Mouse (Mus musculus): ENCODE measurements around the gene Ildr1. TPM values are rescaled to one million over a fixed set of nuclear protein-coding genes. Genes with fewer than 3 reads are reported as not detected.

Ildr1 gene
- 2.0 to 2.3 TPM in 2 of 3 replicates, not detected in the other for total RNA-seq (2017)

DNA sequence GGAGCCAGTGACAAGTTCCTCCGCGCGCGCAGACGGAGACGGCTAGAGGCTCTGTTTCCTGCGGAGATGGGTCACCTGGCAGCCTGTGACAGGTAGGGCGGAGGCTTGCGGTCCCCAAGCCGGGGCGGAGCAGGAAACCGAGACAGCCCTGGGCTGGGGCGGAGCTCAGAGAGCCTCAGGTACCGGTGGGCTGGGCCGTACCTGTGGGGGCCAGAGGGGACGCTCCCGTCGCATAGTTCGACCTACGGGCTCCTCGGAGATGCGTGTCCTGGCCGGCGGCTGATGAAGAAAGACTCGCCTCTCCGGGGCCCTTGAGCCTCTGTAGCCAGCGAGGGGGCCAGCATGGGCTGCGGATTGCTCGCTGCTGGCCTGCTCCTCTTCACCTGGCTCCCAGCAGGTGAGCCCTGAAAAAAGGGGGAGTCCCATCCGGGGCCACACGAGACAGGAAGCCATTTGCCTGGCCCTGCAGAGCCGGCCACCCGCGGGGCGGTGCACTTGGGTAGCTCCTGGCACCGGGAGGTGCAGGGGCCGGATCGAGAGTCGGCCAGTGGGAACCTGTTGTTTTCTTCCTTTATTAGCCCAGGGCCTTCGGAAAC is at the start of gene Ildr1:
Gene Ildr1, plus strand, starts transcription at position 161 of the 596 bp plus-strand sequence.
- ATAC-seq (replicated peaks; ENCODE audit: insufficient number of reproducible peaks, low FRiP score, low TSS enrichment, poor library complexity, severe bottlenecking) = peak; percentile 40; the same call in 1 of the 2 replicates

DNA sequence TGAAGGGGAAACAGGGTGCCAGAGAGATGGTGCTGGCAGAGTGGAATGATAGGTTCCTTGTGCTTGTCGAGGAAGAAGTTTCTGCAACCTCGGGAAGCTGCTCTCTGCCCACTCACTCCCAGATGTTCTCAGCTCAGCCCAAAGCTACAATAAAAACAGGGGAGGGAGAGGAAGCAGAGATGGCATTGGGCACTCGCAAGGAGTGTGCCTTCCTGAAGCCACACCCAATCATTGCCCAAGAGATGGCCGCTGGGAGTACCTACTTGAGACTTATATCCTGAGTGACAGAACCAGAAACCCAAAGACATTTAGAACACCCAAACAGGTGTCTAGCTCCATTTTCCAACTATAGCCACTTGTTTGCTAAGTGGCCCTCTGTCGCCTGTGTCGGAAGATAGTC is 48.7 kb upstream of the Ildr1 start:
- ATAC-seq (replicated peaks; ENCODE audit: insufficient number of reproducible peaks, low FRiP score, low TSS enrichment, poor library complexity, severe bottlenecking) = peak; percentile 42

DNA sequence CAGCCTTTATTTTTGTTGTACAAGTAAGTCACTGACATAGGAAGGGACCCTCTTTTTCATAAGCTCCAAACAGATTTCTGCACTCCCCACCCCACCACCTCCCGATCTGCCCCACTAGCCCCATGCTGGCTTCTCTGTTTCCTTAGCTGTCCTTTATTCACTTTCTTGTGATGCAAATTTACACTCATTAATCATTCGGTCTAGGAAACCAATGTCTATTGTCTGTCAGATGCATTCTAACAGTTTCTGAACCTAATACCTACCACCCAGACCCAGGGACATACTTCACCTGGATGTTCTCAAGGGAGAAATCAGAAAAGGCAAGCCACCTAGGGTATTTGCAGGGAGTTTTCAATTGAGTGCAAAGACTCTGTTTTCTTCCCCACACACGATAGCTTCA is 44.5 kb upstream of the Ildr1 start:
- no peak for ATAC-seq (replicated peaks; ENCODE audit: insufficient number of reproducible peaks, low FRiP score, low TSS enrichment, poor library complexity, severe bottlenecking)

DNA sequence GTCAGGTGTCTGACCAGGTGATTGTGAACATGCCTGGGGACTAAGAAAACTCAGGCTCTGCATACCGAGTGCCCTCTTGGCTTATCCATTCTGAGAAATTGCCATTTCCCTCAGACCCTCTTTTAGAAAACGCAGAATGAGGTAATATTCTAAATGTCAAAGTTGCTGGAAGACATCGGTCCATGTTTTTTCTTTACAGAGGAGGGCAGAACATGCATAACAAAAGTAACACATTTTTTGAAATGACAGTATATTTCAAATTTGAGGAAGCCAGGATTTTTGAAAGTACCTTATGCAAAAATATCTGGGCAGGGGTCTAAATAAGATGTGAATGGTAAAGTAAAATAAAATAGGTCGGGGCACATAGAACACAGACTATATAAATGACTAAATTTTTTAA is 43.3 kb upstream of the Ildr1 start:
- ATAC-seq (replicated peaks; ENCODE audit: insufficient number of reproducible peaks, low FRiP score, low TSS enrichment, poor library complexity, severe bottlenecking) = no peak

DNA sequence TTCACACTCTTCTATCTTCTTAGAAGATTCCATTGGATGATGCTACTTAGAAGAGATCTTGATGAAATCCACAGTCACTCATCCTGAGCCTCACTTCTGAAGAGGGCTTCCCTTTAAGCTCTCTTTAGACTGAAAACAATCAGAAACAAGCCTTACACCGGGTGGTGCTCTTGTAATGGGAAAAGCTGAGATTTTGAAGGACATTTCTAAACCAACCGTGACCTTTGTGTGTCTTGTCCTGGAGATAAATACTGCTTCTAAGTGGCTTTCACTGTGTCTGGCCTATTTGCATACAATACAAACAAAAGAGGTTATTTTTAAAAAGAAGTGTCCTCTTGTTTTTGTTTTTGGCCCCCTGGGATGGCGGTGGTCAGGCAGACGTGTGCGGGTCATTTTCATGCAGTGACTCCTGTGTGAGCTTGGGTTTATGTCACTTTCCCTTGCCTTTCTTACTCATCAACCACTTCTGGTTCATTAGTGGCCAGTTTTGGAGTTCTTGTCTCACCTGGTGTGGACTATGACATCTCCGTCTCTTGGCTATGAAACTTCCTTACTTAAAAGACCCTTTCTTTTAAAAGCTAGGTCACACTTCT is 42.5 kb upstream of the Ildr1 start:
- no peak for ATAC-seq (replicated peaks; ENCODE audit: insufficient number of reproducible peaks, low FRiP score, low TSS enrichment, poor library complexity, severe bottlenecking)

DNA sequence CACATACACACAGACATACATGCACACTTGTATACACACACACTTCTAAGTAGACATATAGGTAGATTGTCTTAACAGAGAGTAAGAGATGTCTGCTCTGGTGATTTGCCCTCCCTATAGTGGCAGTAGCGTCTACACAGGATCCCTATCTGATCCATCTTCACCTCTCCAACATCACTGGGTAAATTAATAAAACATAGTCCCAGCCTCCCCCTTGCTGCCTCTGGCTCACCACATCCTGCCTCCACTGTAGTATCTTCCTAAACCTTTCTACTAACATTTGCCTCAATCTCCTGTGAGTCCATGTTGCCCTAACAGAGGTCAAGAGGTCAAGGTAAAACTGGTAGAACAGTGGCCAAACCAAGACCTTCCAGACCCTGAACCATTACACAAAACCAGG is 38.6 kb upstream of the Ildr1 start:
- no peak for ATAC-seq (replicated peaks; ENCODE audit: insufficient number of reproducible peaks, low FRiP score, low TSS enrichment, poor library complexity, severe bottlenecking)

DNA sequence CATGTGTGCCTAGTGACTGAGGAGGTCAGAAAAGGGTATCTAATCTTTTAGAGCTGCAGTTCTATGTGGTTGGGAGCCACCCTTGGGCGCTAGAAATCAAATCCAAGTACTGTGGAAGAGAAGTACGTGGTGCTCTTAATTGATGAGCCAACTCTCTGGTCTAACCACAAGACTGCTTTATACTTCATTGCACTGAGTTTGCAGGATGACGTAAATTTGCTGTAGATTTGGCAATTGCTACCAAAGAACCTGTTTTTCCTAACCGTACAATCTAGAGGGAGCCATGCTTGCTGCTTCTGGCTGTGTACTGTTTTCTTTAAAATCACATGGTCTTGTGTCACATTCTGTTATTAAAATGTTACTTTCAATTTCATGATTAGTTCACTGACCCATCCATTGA is 37.9 kb upstream of the Ildr1 start:
- ATAC-seq (replicated peaks; ENCODE audit: insufficient number of reproducible peaks, low FRiP score, low TSS enrichment, poor library complexity, severe bottlenecking) = peak; percentile 94

DNA sequence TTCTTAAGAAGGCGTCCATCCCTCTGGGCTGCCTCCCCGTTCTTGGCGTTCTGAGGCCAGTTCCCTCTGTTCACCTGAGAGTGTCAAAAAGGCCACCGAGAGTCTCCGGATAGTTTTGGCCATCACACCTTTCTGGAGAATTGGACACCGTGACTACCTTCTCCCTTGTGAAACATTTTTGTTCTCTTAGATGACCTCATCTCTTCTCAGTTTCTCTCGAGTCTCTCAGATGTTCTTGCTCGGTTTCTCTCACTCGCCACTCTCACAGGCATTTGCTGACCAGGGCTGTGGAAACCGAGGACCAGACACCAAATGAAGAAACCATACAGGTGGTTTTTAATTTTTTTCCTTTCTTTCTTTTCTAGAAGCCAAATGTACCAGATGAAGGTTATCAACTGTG is 32.4 kb upstream of the Ildr1 start:
- ATAC-seq (replicated peaks; ENCODE audit: insufficient number of reproducible peaks, low FRiP score, low TSS enrichment, poor library complexity, severe bottlenecking) = no peak

DNA sequence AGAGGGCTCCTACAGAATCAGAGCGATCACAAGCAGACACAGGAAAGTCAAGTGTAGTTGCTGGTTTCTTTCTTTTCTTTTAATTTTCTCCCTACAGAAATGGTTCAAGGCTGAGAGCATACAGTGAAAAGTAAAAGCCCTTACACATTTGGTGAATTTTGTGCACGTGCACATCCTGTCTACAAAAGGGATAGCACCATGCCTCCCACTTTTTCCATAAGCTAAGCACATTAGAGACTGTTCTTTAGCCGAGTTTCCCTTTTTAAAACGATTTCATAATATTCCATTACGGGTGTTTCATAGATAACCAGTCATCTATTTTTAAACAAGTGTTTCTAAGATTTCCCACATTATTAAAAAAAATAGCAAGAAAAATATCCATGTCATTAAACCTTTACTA is 30.3 kb upstream of the Ildr1 start:
- no peak for ATAC-seq (replicated peaks; ENCODE audit: insufficient number of reproducible peaks, low FRiP score, low TSS enrichment, poor library complexity, severe bottlenecking)

DNA sequence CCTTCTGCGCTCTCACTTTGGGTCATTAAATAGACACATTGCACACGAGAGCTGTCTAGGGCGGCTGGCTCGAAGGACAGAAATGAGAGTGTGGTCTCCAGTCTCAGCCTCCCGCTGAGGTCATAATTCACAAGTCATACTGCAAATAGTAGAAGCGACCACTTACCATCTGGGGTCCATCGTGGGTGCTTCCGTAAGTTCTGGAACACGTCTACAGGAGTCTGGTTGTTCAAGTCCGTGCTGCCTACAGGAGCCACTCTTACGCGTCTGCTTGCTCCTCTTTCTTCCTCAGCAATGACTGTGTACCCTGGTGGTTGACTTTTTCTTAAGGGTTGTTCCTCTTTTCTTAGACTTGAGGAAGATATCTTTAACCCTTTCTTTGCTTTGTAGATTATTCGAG is 28.0 kb upstream of the Ildr1 start, which contains the start of gene Cd86:
Gene Cd86, minus strand, starts transcription at position 300 of the 400 bp plus-strand sequence.
- ATAC-seq (replicated peaks; ENCODE audit: insufficient number of reproducible peaks, low FRiP score, low TSS enrichment, poor library complexity, severe bottlenecking) = peak; percentile 90

DNA sequence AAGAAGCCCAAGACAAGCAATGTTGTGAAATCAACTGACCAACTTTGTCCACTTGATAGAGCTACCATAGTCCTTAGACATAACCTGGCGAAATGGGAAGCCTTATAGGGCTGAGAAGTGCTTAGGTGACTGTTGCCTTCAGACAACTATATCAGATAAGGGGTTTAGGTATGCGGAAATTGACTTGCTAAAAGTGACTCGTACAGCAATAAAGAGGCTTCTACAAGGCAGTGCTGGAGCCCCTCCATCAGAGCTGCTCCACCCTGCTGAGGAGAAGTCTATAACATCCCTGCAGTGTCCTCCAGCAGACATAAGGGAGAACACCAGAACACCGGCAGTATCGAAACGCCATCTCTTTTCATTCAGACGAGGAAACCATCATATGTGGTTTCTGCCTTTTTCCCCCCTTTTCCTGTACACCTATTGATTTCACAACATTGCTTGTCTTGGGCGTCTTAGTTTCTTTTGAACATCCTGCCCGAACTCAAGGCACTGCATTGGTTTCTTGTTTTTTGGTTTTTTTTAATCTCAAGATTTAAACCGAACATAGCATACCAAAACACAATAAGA is 27.2 kb upstream of the Ildr1 start:
- ATAC-seq (replicated peaks; ENCODE audit: insufficient number of reproducible peaks, low FRiP score, low TSS enrichment, poor library complexity, severe bottlenecking) = no peak

DNA sequence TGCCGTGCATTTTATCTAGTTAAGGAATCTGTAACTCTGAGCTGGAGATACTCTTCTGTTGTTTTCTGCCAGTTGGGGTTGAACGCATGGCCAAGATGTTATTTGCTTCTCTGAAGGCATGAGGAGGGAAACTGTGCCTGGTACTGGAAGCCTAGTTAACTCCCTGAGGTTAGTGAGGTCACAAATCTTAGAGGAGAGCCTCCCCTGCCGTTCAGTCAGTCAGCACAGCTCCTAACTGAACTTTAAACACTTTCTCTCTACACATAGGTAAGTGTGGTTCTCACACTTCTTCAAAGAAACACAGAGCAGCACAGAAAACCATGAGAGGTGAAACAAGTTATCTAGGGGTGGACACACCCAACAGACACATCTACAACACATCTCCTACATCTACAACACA is 23.2 kb upstream of the Ildr1 start:
- no peak for ATAC-seq (replicated peaks; ENCODE audit: insufficient number of reproducible peaks, low FRiP score, low TSS enrichment, poor library complexity, severe bottlenecking)

DNA sequence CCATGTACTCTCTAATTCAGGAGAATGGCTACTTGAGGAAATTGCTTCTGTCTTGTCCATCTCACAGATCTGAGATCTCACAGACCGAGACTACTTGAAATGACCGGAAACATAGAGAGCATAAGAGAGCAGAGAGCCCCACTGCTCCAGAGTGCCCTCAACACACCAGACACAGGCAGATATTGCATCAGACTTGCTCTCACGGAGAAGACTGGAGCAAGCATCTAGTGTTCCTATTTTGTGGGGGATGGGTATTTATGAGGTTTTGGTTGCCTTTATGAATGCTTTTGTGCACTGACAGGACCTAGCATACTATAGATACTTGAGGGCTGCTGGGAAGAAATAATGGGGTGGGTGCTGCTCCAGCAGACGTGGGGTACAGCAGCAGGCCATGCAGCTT is 20.6 kb upstream of the Ildr1 start:
- ATAC-seq (replicated peaks; ENCODE audit: insufficient number of reproducible peaks, low FRiP score, low TSS enrichment, poor library complexity, severe bottlenecking) = 0 out of 2 replicates have a peak, but pooled peaks have one; percentile 48

DNA sequence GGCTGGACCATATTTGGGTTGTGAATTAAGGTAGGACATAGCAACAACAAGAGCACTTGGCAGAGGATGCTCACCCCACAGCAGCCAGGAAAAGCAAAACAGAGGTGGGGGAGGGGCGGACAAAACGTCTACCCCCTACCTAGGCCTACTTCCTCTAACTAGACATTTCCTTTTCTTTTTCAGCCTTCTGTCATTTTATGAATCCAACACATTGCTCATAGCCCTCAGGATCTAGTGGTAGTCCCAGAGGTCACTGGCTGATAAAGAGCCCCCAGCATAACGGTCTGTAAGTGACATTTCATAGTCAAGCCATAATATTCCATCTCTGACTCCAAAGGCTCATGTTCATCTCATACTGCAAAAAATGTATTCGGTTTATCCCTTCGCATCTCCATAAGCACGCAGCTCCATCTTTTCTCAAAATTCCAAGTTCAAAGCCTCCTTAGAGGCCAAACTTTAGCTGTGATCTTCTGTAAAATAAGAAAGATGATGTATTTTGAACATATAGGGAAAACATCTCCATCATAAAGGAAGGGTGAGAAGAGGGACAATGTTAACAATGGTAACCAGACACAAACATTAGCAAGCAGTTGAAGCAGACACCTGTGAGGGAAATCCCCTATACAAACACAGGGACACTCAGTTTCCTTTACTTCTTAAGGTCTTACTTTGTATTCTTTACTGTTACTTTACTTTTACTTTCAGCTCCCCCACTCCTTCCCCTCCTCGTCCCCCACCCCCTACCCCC is 19.1 kb upstream of the Ildr1 start:
- 0 out of 2 replicates have a peak, but pooled peaks have one; percentile 18 for ATAC-seq (replicated peaks; ENCODE audit: insufficient number of reproducible peaks, low FRiP score, low TSS enrichment, poor library complexity, severe bottlenecking)

DNA sequence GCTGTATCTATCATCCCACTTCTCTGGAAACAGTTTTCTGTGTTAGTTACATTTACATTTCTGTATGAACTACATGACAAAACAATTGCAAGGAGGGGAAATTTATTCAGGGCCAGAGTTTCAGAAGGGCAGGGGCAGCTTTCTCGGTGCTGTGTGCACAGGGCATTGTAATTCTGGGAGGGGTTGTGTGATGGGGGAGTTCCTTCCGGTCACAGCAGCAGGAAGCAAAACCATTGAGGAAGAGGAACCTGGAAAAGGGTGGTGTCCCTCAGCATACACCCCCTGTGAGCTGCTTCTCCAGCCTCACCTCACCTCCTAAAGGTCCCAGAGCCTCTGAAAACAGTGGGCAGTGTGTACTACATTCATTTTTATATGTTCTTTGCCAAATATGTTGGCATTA is 18.5 kb upstream of the Ildr1 start:
- peak; percentile 72; the same call in 1 of the 2 replicates for ATAC-seq (replicated peaks; ENCODE audit: insufficient number of reproducible peaks, low FRiP score, low TSS enrichment, poor library complexity, severe bottlenecking)

DNA sequence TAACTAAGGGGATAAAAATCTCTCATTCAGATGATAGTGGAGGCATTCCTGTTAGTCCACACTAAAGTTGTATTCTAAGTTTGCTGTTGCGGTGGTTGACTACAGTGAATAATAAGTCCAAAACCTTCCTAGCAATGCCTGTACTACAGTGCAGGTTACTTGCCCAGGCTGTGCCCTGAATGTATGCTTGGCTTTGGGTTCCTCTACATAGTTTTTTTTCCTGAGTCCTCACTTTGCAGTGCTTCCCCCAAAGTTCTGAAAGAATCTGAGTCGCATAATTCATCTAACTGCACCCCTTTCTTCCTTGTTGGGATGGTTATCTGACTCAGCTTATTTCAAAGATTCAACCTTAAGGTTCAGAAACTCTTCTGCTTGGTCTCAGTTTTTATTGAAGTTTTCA is 17.9 kb upstream of the Ildr1 start:
- ATAC-seq (replicated peaks; ENCODE audit: insufficient number of reproducible peaks, low FRiP score, low TSS enrichment, poor library complexity, severe bottlenecking) = no peak

DNA sequence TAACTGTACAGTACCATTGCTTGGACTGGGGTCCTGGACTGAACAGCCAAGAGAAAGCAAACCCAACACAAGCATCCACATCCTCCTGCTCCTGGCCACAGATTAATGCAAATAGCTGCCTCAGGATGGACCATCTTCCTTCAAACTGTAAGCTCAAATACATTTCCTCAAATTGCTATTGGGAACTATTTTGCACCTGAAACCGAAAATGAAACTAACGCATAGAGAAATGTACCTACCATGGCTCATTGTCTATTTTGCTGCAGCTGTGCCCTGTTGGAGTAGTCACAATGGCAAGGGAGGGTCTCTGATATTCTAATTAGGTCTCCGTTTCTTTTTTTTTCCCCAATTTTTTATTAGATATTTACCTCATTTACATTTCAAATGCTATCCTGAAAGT is 11.9 kb upstream of the Ildr1 start:
- ATAC-seq (replicated peaks; ENCODE audit: insufficient number of reproducible peaks, low FRiP score, low TSS enrichment, poor library complexity, severe bottlenecking) = no peak; the same call in 1 of the 2 replicates

DNA sequence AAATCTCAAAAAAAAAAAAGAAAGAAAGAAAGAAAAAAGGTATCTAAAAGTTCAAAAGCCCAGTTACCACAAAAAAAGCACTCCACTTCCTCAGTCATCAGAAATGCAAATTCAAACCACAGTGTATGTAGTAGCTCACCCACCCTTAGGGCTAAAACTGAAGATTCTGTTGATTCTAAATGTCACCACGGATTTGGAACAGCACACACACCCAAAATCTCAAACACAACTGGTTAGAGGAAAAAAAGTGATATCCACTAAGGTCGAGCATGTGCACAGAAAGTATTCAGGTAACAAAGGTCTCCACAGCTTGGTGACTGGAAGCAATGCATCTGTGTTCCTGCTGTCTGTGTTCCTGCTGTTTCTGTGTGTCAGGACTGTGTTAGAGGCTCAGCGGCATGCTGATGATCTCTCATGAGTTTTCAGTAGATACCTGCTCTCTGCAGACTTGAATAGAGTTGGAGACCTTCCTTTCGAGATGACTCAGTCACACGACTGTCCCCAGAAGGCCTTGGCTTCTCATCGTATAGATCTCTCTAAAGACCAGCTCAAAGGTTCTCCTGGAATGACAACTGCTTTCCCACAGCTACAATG is 9.4 kb upstream of the Ildr1 start:
- no peak for ATAC-seq (replicated peaks; ENCODE audit: insufficient number of reproducible peaks, low FRiP score, low TSS enrichment, poor library complexity, severe bottlenecking)

DNA sequence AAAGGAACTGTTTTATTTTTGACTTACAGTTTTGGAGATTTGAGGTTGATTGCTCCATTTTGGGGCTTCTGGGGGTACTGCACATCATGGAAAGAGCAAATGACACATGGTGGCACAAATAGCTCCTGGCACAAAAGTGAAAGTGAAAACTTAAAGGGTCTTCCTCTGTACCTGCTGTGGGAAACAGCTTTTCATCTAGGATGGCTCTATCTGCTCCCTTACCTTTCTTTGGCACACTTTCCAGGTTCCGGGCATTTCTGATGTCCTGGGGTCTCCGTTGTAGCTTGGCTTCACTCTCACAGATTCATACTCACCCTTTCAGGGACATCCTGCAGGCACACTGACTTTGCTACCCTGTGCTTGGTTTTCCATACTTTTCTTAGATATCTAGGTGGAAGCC is 5.7 kb upstream of the Ildr1 start:
- no peak for ATAC-seq (replicated peaks; ENCODE audit: insufficient number of reproducible peaks, low FRiP score, low TSS enrichment, poor library complexity, severe bottlenecking)
